Mouse (Mus musculus): ENCODE results near the gene Sipa1l3. TPM values are rescaled to one million over a fixed set of nuclear protein-coding genes. Genes with fewer than 3 reads are reported as not detected.

Sipa1l3 gene
- total and polyA plus RNA-seq, 3 experiments: 8.9 to 10.7 (median 9.1) TPM

DNA sequence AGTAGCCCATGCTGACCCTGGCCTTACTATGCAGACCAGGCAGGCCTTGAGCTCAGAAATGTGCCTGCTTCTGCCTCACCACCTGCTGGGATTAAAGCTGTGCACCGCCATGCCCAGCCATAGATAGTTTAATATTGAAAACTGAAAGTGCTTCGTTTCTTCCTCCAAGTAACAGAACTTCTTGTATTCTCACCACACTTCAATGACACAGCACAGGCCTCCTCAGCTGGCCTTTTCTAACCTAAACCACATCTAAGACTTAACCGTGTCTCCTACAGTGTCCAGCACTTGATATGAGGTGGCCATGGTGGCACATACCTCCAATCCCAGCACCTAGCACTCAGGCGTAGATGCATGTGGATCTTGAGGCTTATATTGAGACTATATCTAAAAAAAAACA, 248.0 kb downstream of the Sipa1l3 start:
- Histone ChIP-seq H3K27ac (no peak overlapping the region), H3K9ac (ENCODE audit: low read depth, low read length) (no peak overlapping the region), H3K27me3 (ENCODE audit: control insufficient read depth, insufficient read depth, low read length) (no peaks in the 10 kb centered on the region), H3K4me3 (no peak overlapping the region), H3K36me3 (ENCODE audit: control insufficient read depth, insufficient read depth, low read length) (no peaks in the 10 kb centered on the region), H3K4me1 (ENCODE audit: control insufficient read depth, insufficient read depth, low read length) (peaks cover 2% of the 10 kb centered on the region), H3K79me2 (replicated peaks; ENCODE audit: control insufficient read depth, insufficient read depth, low read length) (no peaks in the 10 kb centered on the region; the same call in 1 of the 2 replicates)
- DNase-seq: no peak
- WGBS: 88% methylated on average over 4 of the region's 4 CpGs
- intact Hi-C loops (cut with DNase I): no loop called here
- TF ChIP-seq POLR2A (IDR thresholded peaks at IDR 0.05; ENCODE audit: insufficient read depth, low read depth, low read length): no peak
- no peak for TF ChIP-seq EP300 (IDR thresholded peaks at IDR 0.05; ENCODE audit: insufficient read depth, low read depth, low read length)
- TF ChIP-seq CTCF (IDR thresholded peaks at IDR 0.05): no peak

Other genes with a start within 250 kb of the Sipa1l3 start
- 10 to 100 TPM; 39.4 to 46.4 TPM for gene Spint2, start 236.7 kb downstream of the Sipa1l3 start, total RNA-seq (2021)
- 40.5 and 45.7 TPM in 2 replicates for gene Spint2, start 236.7 kb downstream of the Sipa1l3 start, polyA plus RNA-seq (2012; rRNA removed)
- 10 to 100 TPM in 1 of 2 experiments, 1 to 10 TPM in 1; 8.7 to 10.3 TPM for gene Ppp1r14a, start 229.3 kb downstream of the Sipa1l3 start, total RNA-seq (2021)
- gene Ppp1r14a, start 229.3 kb downstream of the Sipa1l3 start, polyA plus RNA-seq (2012; rRNA removed): 16.3 and 18.4 TPM in 2 replicates
- under 1 TPM in 1 of 2 experiments, not detected in 1; 0.27 TPM for gene Dpf1, start 214.7 kb downstream of the Sipa1l3 start, total RNA-seq (2021)
- 0.21 and 0.38 TPM in 2 replicates for gene Dpf1, start 214.7 kb downstream of the Sipa1l3 start, polyA plus RNA-seq (2012; rRNA removed)
- gene Catsperg2, start 208.4 kb upstream of the Sipa1l3 start, total RNA-seq (2021): not detected
- gene Catsperg2, start 208.4 kb upstream of the Sipa1l3 start, polyA plus RNA-seq (2012; rRNA removed): 0.03 and 0.37 TPM in 2 replicates
- gene Zfp84, start 249.9 kb upstream of the Sipa1l3 start, total RNA-seq (2021): 10 to 100 TPM; 10.2 to 10.4 TPM
- gene Zfp84, start 249.9 kb upstream of the Sipa1l3 start, polyA plus RNA-seq (2012; rRNA removed): 3.7 and 7.1 TPM in 2 replicates

Data from heart, adult 2 months (tissue).